Mouse (Mus musculus) ovary, postnatal 14 days (tissue): ENCODE data around the gene C1s1.
"Not testable (repeated sequence)": the region's sequence is repeated elsewhere in the genome, so short reads cannot be mapped to it uniquely, and the experiment has no call there.

Source experiments
- DNase-seq: peaks from one replicate; pipeline ENCODE4 v3.0.0; 2022; ENCODE audit warnings: low spot score

The C1s1 gene

DNA sequence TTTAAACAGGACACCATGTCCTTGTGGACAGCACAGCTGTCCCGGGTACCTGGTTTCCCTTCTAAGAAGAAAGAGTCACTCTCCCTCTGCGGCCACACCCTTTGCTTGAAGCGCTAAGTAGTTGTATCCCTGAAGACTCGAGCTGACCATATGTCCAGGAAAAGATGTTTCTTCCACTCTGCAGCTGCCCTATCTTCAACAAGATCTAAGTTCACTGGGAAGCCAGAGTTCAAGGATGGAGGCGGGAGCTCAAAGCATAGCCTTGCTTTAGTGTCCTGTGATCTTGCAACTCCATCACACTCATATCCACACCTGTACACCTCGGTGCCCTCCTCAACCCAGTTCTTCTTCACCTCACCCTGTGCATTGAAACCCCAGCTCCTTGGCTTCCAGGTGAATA, 30.2 kb downstream of the C1s1 start:
- no peak for DNase-seq

DNA sequence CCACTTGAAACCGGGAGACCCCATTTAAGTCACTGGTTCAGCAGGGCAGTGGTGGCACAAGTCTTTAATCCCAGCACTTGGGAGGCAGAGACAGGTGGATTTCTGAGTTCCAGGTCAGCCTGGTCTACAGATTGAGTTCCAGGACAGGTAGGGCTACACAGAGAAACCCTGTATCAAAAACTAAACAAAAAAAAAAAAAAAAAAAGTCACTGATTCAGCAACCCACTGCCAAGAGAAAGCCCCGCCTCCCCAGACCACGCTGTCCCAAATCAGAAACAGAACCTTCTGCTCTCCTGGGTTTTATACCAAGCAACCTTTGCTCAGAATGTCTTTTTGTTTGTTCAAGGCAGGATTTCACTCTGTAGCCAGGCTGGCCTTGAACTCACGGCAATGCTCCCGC, 33.0 kb downstream of the C1s1 start:
- DNase-seq: not testable (repeated sequence)

DNA sequence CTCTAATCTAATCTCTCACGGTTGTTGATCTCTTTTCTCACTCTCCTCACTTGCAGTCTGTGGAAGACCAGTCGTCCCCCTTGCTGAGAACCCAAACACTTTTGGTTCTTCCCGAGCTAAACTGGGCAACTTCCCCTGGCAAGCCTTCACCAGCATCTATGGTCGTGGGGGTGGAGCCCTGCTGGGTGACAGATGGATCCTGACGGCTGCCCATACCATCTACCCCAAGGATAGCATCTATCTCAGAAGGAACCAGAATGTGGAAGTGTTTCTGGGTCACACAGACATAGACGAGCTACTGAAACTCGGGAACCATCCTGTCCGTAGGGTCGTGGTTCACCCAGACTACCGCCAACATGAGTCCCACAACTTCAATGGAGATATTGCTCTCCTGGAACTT, 33.9 kb downstream of the C1s1 start:
- DNase-seq: no peak

DNA sequence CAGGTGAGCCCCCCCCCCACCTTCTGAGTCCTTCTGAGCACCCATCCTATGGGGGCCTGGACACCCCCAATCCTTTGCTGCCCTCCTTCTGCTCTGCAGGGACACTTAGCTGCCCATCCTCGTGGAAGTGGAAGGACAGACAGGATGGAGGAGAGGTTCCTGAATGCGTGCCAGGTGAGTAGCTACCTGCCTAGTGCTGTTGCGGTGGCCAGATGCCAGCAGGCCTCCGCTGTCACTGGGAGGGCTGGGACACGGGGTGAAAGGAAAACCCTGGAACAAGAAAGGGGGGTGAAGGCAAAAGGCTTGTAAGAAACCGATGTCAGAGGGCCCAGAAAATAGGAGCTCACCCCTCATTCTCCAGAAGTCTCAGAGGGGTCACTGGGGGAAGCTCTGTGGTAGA, 35.2 kb downstream of the C1s1 start:
- DNase-seq: no peak

DNA sequence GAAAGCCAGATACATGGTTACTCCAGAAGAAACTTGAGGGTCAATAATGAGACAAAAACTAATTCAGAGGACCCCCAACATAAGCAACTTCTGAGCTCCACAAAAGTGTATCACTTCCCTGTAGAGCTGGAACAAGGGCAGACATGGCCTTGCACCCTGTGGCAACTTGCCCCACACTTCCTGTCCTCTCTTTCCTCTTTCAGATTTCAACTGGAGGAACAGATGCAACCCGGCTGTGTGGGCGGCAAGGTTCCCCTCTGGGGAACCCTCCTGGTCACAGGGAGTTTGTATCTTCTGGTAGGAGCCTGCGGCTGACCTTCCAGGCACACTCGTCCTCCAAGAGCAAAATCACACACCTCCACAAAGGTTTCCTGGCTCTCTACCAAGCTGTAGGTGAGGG, 37.1 kb downstream of the C1s1 start:
- no peak for DNase-seq

DNA sequence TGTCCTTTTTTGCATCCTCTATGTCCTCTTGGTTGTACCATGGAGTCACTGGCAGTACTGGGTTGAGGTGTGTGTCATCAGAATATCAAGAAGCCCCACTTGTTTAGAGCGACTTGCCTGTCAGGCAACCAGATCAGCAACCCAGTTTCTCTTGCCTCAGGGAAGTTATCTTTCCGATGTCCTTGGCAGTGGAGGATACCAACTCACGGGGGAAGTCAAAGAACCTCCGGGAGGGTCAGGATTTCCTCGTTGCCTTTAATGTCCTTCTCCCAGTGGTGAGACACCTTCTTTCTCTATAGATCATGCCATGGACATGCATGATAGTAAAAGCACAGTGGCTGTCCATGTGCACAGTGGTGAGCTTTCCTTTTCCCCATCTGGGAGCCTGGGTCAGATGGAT, 40.1 kb downstream of the C1s1 start:
- DNase-seq: no peak

DNA sequence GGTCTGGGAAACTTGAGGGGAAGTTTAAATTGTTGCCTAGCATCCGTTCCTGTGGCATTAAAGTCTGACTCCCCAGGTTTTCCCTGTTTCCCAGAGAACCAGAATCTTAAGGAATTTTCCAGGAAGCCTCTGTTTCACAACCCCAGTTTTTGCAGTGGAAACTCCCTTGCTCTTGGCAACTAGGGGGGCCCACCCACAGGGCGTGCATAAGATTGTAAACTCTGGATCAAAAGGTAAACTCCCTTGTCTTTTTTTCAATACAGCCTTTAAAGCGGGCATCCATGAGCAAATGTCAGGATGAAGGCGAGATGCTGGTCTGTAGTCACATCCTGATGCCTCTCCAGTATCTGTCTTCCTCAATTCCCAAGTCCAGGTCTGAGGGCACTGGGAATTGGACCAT, 40.7 kb downstream of the C1s1 start:
- no peak for DNase-seq

DNA sequence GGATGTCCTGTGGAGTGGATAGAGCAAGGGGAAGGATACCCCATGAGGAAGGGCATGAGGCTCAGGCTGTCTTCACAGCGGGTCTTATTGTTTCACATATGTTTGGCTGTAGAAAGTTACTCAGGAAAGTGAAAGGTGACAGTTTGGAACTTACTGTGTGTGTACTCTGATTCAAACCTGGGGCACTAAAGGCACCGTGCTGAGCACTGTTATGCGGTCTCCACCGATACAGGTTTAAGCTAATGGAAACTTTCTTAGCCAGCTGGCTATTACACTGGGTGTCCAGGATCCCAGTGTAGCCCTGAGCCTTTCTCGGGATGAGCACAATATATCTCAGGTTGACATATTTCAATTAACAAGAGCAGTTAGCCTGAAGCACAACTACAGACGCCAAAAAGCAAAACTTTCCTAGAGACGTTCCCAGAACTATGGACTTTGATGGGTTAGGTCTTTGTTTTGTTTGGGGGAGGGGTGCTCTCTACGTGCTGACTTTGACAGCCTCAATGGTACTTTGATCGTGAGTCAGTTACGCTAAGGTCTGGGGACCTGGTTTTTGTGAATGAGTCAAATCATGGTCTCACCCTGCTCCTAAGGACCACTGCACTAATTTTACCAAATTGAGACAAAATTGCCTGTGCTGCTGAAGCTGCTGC, 42.1 kb downstream of the C1s1 start:
- DNase-seq: no peak

DNA sequence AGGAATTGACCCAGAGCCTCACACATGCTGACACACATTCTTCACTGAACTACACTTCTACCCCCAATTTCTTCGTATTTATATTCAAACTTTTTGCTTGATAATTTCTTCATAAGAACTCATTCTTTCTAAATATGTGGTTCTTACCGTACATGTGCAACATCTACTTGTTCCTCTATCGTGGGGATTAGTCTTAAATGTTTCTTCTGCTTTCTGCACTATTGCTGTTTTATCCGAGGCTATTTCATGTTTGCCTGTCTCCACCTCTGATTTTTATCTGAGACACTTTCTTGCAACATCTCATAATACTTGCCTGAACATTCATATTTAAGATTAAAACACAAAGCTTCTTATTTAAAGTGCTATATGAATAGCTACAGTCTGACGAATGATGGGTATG, 46.1 kb downstream of the C1s1 start:
- DNase-seq: no peak

DNA sequence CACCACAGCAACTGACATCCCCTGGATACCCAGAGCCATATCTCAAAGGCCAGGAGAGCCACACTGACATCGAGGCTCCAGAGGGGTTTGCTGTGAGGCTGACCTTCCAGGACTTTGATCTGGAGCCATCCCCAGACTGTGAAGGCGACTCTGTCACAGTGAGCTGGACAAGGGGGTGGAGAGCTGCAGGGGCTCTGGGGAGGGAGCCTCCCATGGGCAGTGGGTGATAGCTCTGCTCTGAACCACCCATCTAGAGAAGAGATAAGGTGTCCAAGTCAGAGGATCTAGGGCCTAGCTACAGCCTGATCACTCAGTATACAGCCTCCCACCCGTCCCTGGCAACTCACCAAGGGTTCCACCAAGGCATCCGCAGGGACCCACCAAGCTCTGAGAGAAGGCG, 48.3 kb downstream of the C1s1 start:
- DNase-seq: no peak

DNA sequence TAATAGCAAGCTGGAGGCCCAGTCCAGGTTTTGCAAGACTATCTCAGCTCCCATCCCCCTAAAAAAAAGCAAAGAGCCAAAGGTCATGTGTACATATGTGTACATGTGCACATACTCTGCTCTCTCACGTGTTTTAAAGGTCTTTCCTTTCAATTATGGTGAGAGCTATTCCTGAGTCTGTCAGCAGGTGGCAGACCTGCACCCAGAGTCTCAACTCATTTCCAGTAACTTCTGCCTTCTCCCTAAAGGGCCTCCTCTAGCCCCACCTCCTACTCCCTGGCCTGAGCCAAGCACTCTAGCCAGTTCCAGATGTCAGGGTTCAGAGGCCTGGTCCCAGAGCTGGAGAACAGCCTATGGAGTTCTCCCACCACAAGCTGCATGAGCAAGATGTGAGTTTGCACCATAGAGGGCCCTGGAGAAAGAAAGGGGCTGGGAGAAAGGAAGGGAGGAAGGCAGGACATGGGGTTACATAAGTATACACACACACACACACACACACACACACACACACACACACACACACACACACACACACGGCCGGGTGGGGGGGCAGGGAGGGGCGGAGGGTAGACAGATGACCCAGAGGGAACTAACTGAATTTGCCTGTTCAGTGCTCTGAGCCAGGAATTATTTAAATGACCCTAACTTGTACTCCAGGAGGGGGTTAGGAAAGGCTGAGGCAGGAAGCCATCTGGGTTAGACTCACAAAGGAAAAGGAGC, 49.2 kb downstream of the C1s1 start, which contains the start of gene C1rl:
Gene C1rl, plus strand, starts transcription at position 272 of the 720 bp plus-strand sequence.
- DNase-seq: peak; percentile 80

DNA sequence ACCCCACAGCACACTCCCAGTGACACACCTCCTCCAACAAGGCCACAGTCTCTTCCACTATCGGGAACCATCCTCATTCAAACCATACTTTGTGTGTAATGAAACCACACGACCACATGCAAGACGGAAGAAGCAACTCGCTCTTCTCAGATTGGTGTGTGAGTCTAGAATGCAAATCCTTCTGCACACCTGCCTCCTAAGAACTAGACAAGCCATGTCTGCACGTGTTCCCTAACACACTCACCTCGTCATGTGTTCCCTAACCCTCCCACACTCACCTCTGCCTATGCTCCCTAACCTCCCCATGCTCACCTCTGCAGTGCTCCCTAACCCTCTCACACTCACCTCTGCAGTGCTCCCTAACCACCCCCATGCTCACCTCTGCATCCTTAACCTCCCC, 50.7 kb downstream of the C1s1 start:
- no peak for DNase-seq

DNA sequence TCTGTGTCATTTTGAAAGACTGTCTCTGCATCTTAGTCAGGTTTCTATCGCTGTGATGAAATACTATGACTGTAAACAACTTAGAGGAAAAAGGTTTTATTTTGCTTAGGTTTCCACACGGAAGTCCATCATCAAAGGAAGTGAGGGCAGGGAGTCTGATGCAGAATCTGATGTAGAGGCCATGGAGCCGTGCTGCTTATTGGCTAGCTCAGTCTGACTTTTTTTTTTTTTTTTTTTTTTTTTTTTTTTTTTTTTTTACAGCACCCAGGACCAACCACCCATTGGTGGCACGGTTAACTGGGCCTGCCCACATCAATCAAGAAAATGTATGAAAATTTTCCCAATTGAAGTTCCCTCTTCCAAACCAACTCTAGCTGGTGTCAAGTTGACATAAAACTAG, 53.2 kb downstream of the C1s1 start:
- DNase-seq: no peak

DNA sequence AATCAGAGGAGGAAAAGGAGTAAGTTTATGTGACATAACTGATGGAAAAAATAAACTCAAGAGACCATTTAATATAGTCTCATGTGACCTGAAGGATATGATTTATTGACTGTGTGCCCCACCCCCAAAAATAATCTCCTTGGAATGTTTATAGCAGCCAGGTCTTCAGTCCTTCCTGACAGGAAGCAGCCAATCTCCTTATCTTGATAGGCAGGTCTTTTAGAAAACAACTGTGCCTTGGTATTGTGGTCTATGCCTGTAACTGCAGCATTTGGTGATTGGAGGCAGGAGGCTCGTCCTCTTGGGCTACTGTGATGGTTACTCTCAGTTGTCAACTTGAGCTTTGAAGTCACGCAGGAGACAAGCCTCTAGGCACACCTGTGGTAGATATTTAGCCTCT, 54.6 kb downstream of the C1s1 start:
- DNase-seq: no peak

DNA sequence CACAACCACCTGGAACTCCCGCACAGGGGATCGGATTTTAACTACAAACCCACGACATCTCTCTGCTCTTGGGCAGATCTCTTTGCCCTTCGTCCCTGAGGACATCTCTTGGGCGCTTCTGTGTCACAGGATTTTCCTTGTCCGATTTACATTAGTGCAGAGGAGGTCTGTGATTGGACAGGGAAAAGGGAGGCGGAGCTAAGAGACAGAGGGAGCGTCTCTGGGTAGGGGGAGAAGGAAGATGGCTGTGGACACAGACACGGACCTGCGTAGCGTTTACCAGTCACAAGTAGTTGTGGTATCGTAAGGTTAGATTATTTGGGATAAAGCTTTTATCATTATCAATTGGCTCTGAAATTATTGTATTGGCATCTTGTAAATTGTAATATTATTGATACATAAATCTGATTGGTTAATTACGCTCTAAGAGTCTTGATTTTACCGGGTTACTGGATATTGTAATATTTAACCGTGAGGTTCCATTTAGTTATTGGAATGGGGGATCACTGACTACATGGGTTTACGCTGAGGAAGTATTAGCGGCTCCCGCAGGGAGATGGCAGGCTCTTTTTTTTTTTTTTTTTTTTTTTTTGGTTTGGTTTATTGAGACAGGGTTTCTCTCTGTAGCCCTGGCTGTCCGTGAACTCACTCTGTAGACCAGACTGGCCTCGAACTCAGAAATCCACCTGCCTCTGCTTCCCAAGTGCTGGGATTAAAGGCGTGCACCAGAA, 56.6 kb downstream of the C1s1 start:
- no peak for DNase-seq

DNA sequence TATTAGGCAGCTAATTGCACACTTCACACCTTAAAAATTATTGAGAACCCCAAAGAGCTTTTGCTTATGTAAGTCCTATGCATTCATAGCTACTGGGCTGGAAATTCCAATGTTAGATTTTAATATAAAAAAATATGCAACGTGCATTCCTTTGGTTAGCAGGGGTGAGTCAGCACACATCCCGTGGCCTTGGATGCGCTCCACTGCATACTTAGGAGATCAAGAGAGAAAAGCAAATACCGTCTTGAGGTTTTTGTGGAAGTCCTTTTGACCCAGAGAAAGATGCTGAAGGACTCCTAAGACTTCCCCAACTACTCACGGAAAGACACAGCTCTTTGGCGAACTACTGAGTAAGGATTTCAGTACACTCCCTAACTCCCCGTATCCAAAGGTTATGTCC, 57.3 kb downstream of the C1s1 start:
- no peak for DNase-seq

DNA sequence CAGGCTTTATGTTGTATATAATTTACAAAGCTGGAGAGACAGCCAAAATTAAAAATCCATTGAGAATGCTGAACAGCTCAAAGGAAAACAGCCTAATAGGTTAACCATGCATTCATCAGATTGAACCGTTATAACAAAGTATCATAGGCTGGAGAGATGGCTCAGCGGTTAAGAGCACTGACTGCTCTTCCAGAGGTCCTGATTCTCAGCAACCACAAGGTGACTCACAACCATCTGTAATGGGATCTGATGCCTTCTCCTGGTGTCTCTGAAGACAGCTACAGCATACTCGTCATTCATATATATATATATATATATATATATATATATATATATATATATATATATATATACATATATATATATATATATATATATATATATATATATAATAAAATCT, 58.3 kb downstream of the C1s1 start:
- not testable (repeated sequence) for DNase-seq

DNA sequence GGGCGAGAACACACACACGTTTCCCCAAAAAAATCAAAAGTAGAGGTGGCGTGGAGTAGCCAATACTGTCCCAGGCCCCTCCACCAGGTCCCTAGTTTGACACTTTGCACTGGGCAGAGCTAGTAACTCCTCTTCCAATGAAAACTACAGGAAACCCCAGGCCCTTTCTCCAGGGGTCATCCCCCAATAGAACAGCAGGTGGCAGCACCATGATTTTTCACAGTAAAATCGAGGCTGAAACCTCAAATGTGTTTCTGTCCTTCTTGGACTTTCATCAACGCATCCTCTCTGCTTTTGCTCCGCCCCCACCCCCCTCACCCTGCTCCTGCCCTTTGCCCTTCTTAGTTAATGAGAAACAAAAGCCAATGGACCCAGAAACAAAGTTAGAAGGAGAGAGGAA, 60.6 kb downstream of the C1s1 start:
- DNase-seq: peak; percentile 58
